Mouse (Mus musculus) central nervous system, embryonic 18 days (tissue): ENCODE measurements around the gene Tgfa. TPM values are rescaled to one million over a fixed set of nuclear protein-coding genes. Genes with fewer than 3 reads are reported as not detected.

Experiments
- polyA plus RNA-seq: library from polyadenylated mRNA; depleted of rRNA; stranded (reverse); fragments of >200 nt; gene quantifications from 2 replicates; pipeline ENCODE4 v1.2.3, GENCODE M21; 2012; rRNA removed

Tgfa gene
- 17.9 and 23.3 TPM in 2 replicates for polyA plus RNA-seq

GRCm38 (mm10) chr6:86194941-86195932 is at the start of gene Tgfa:
Gene Tgfa (plus strand): TSS chr6:86195223.

Other genes starting within 250 kb of the Tgfa start
- 164 and 182 TPM in 2 replicates for gene Dusp11, start 233.6 kb upstream of the Tgfa start, polyA plus RNA-seq
- gene Figla, start 179.1 kb upstream of the Tgfa start, polyA plus RNA-seq = not detected in 2 replicates
- gene Add2, start 166.5 kb upstream of the Tgfa start, polyA plus RNA-seq = 187 and 210 TPM in 2 replicates
- gene Fam136a, start 170.4 kb downstream of the Tgfa start, polyA plus RNA-seq = 58.7 and 63.4 TPM in 2 replicates
- gene Snrpg, start 176.1 kb downstream of the Tgfa start, polyA plus RNA-seq = 304 and 362 TPM in 2 replicates
- 73.7 and 78.5 TPM in 2 replicates for gene Pcyox1, start 201.9 kb downstream of the Tgfa start, polyA plus RNA-seq
- gene Tia1, start 209.0 kb downstream of the Tgfa start, polyA plus RNA-seq = 336 and 337 TPM in 2 replicates
- 2.7 and 3.5 TPM in 2 replicates for gene Gm44790, start 231.4 kb downstream of the Tgfa start, polyA plus RNA-seq
- 19.9 and 21.3 TPM in 2 replicates for gene C87436, start 243.2 kb downstream of the Tgfa start, polyA plus RNA-seq